Mouse (Mus musculus) liver, embryonic 15.5 days (tissue): ENCODE measurements around the gene Hist1h3a. TPM values are rescaled to one million over a fixed set of nuclear protein-coding genes. Genes with fewer than 3 reads are reported as not detected.

Source experiments
- ATAC-seq: fragments of 200-750 bp; cut with Nextera tagmentation; 2 replicates; pipeline ENCODE4 v1.8.0; 2017; ENCODE audit warnings: moderate number of reproducible peaks, mild to moderate bottlenecking, moderate library complexity; ENCODE audit not compliant: insufficient read depth
- H3K27ac ChIP-seq: fragments of 300-500 bp; sonication (generic); replicated peaks from 2 replicates; pipeline ENCODE4 v1.5.1; 2015; ENCODE audit warnings: mild to moderate bottlenecking, inconsistent platforms
- H3K27me3 ChIP-seq: fragments of 300-500 bp; sonication (generic); 2 replicates; pipeline ENCODE4 v1.6.1; 2015; ENCODE audit warnings: mild to moderate bottlenecking, inconsistent platforms
- H3K36me3 ChIP-seq: fragments of 300-500 bp; sonication (generic); replicated peaks from 2 replicates; pipeline ENCODE4 v1.6.1; 2015; ENCODE audit warnings: moderate library complexity, mild to moderate bottlenecking, inconsistent platforms
- H3K4me1 ChIP-seq: fragments of 300-500 bp; sonication (generic); replicated peaks from 2 replicates; pipeline ENCODE4 v1.6.1; 2015; ENCODE audit warnings: inconsistent platforms
- H3K4me2 ChIP-seq: fragments of 300-500 bp; sonication (generic); 2 replicates; pipeline ENCODE4 v1.6.1; 2015; ENCODE audit warnings: moderate library complexity, mild to moderate bottlenecking, inconsistent platforms
- H3K4me3 ChIP-seq: fragments of 300-500 bp; sonication (generic); replicated peaks from 2 replicates; pipeline ENCODE4 v1.5.1; 2015; ENCODE audit warnings: mild to moderate bottlenecking, inconsistent platforms
- H3K9ac ChIP-seq: fragments of 300-500 bp; sonication (generic); 2 replicates; pipeline ENCODE4 v1.6.1; 2015; ENCODE audit warnings: moderate library complexity, mild to moderate bottlenecking, inconsistent platforms
- H3K9me3 ChIP-seq: fragments of 300-500 bp; sonication (generic); replicated peaks from 2 replicates; pipeline ENCODE4 v1.6.1; 2016; ENCODE audit warnings: inconsistent platforms
- WGBS: fragments of 180-500 bp; shearing (Covaris S2); methylation state at CpG from one replicate; pipeline ENCODE4 v1.1.7; 2015; ENCODE audit warnings: mixed read lengths; ENCODE audit not compliant: insufficient replicate concordance; 5-methylcytosine and 5-hydroxymethylcytosine counted together
- polyA plus RNA-seq: library from polyadenylated mRNA; unstranded; fragments of >200 nt; fragmentation: Nextera tagmentation; extraction: Ambion mirVana; gene quantifications from 2 replicates; pipeline ENCODE4 v1.2.1, GENCODE M21; 2015

The Hist1h3a gene
- polyA plus RNA-seq, 1 experiment from 2014 or later: 6.4 TPM

GRCm38 (mm10) chr13:23766772-23767171 is 4.6 kb upstream of the Hist1h3a start:
- Histone ChIP-seq H3K27ac (no peak overlapping the region), H3K4me1 (peaks cover 32% of the 10 kb centered on the region), H3K9ac (no peak overlapping the region)

DNA sequence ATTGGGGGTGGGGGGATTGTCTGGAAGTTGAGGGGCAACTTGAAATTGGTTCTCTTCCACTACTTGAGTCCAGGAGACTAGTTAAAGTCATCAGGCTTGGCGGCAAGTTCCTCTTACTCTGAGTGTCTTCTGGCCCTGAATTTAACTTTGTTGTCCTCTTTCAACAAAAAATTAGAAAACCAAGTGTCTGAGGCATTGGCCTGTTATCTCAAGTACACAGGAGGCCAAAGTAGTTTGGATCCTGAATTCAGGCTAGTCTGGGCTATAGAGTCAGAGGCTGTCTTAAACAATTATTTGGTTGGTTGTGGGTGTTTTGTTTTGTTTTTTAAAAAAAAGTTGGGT is 3.0 kb upstream of the Hist1h3a start:
- Histone ChIP-seq H3K4me1 (peaks cover 38% of the 10 kb centered on the region), H3K9ac (peak overlapping the region; percentile 74), H3K9me3 (no peaks in the 10 kb centered on the region), H3K36me3 (no peaks in the 10 kb centered on the region), H3K4me3 (peak overlapping the region; percentile 61), H3K27ac (peak overlapping the region; percentile 99), H3K4me2 (peak overlapping the region; percentile 87), H3K27me3 (no peaks in the 10 kb centered on the region)
- 12% methylated on average over 1 of the region's 1 CpGs for WGBS
- no peak for ATAC-seq

More at GRCm38 (mm10) chr13:23766772-23767171, 4.6 kb upstream of the Hist1h3a start:
- H3K4me2 ChIP-seq: no peak overlapping the region
- no peak overlapping the region for H3K4me3 ChIP-seq
- H3K9me3 ChIP-seq: no peaks in the 10 kb centered on the region
- H3K36me3 ChIP-seq: no peaks in the 10 kb centered on the region
- no peaks in the 10 kb centered on the region for H3K27me3 ChIP-seq
- ATAC-seq: no peak

DNA sequence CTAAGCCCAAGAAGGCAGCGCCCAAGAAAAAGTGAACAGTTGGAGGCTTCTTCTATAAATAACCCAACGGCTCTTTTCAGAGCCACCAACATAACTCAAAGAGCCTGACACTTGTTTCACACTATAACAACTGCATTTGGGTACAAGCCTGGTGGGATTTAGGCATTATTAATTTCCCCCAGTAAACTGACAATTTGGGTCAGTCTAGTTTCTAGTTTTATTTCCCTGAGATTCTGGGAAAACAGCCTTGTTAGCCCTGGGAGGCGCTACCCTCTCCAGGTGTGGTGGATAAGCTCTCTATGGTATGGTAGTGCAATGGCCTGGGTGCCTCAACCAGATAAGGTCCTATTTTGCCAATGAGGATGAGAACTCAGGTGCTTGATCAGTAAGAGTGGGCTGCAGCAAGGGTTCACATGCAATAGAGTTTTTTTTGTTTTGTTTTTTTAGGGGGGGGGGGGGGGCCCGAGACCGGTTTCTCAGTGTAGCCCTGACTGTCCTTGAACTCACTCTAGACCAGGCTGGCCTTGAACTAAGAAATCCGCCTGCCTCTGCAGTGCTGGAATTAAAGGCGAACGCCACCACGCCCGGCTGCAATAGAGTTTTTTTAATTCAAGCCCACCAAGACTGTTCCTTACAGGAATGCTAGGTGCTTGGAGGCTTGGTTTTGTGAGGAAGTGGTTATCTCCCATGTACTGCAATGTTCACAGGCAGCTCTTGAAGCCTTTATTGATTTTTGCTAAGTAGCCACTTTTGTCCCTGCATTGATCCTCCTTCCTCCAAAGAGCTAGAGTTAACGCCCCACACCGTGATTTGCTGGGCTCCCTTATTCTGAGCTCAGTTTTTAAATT is 2.4 kb upstream of the Hist1h3a start:
- Histone ChIP-seq H3K4me2 (peak overlapping the region; percentile 87), H3K36me3 (no peaks in the 10 kb centered on the region), H3K4me1 (peaks cover 42% of the 10 kb centered on the region), H3K4me3 (peak overlapping the region; percentile 61), H3K9me3 (no peaks in the 10 kb centered on the region), H3K27me3 (no peaks in the 10 kb centered on the region), H3K9ac (peak overlapping the region; percentile 74), H3K27ac (peak overlapping the region; percentile 99)
- ATAC-seq: no peak
- 22% methylated on average over 12 of the region's 12 CpGs for WGBS

- H3K4me1 ChIP-seq: peaks cover 50% of the 10 kb centered on the region
- no peaks in the 10 kb centered on the region for H3K9me3 ChIP-seq
- H3K27ac ChIP-seq: peak within 1 kb of the TSS; percentile 99
- no peaks in the 10 kb centered on the region for H3K36me3 ChIP-seq
- H3K27me3 ChIP-seq: no peaks in the 10 kb centered on the region
- peak within 1 kb of the TSS; percentile 61 for H3K4me3 ChIP-seq
- WGBS: 2% methylated on average over 34 of the region's 34 CpGs
- H3K4me2 ChIP-seq: peak within 1 kb of the TSS; percentile 87
- H3K9ac ChIP-seq: peak within 1 kb of the TSS; percentile 74
- ATAC-seq: peak; percentile 34
Observed at GRCm38 (mm10) chr13:23763586-23764323, 1.6 kb upstream of the Hist1h3a start, which contains the start of gene Hist1h1a. Hist1h1a (plus strand) TSS chr13:23763666.

GRCm38 (mm10) chr13:23763242-23763585 is 1.0 kb upstream of the Hist1h3a start:
- ATAC-seq: no peak
- peaks cover 54% of the 10 kb centered on the region for H3K4me1 ChIP-seq

GRCm38 (mm10) chr13:23760972-23761864 is 968 bp downstream of the Hist1h3a start, which contains the start of gene Hist1h4a:
Hist1h4a (minus strand) TSS chr13:23761230.
- H3K4me2 ChIP-seq: peak within 1 kb of the TSS; percentile 87
- peaks cover 65% of the 10 kb centered on the region for H3K4me1 ChIP-seq
- no peaks in the 10 kb centered on the region for H3K9me3 ChIP-seq
- H3K4me3 ChIP-seq: peak within 1 kb of the TSS; percentile 61
- H3K27me3 ChIP-seq: no peaks in the 10 kb centered on the region
- H3K36me3 ChIP-seq: no peaks in the 10 kb centered on the region
- under 1% methylated on average over 68 of the region's 72 CpGs for WGBS
- peak within 1 kb of the TSS; percentile 67 for H3K9ac ChIP-seq
- peak within 1 kb of the TSS; percentile 99 for H3K27ac ChIP-seq
- ATAC-seq: peak; percentile 56

More at GRCm38 (mm10) chr13:23763242-23763585, 1.0 kb upstream of the Hist1h3a start:
- Histone ChIP-seq H3K4me3 (peak overlapping the region; percentile 61), H3K27ac (peak overlapping the region; percentile 99), H3K9ac (peak overlapping the region; percentile 61), H3K36me3 (no peaks in the 10 kb centered on the region), H3K4me2 (peak overlapping the region; percentile 87), H3K27me3 (no peaks in the 10 kb centered on the region), H3K9me3 (no peaks in the 10 kb centered on the region)
- WGBS: under 1% methylated on average over 10 of the region's 10 CpGs

- no peak for ATAC-seq
- H3K4me2 ChIP-seq: peak overlapping the region; percentile 87
- H3K4me3 ChIP-seq: peak overlapping the region; percentile 61
- no peaks in the 10 kb centered on the region for H3K27me3 ChIP-seq
- peak overlapping the region; percentile 99 for H3K27ac ChIP-seq
- peaks cover 71% of the 10 kb centered on the region for H3K4me1 ChIP-seq
- under 1% methylated on average over 26 of the region's 27 CpGs for WGBS
- peak overlapping the region; percentile 60 for H3K9ac ChIP-seq
- H3K9me3 ChIP-seq: no peaks in the 10 kb centered on the region
- no peaks in the 10 kb centered on the region for H3K36me3 ChIP-seq
Observed at GRCm38 (mm10) chr13:23760240-23760971, 1.8 kb downstream of the Hist1h3a start.

DNA sequence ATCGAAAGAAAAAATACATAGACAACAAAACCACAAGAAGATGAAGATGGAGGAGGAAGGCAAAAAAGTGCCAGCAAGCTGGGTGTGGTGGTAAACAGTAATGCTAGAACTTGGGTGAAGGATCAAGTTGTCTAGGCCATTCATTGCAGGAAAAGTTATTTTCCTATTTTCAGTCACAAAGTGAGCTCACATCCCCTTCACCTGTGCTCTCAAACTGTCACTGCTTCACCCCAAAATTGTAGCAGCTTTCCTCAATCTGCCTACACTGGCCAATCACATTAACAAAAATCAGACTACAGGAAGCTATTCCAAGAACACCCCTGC is 2.3 kb downstream of the Hist1h3a start:
- H3K4me1 ChIP-seq: peaks cover 70% of the 10 kb centered on the region

GRCm38 (mm10) chr13:23759251-23759771 is 2.9 kb downstream of the Hist1h3a start:
- Histone ChIP-seq H3K4me1 (peaks cover 64% of the 10 kb centered on the region), H3K27ac (peak overlapping the region; percentile 99), H3K4me2 (peak overlapping the region; percentile 87), H3K36me3 (no peaks in the 10 kb centered on the region), H3K4me3 (no peak overlapping the region), H3K9ac (peak overlapping the region; percentile 60; the same call in 1 of the 2 replicates), H3K27me3 (no peaks in the 10 kb centered on the region), H3K9me3 (no peaks in the 10 kb centered on the region)
- WGBS: 90% methylated on average over 3 of the region's 3 CpGs
- no peak for ATAC-seq

More for the DNA sequence above, 2.3 kb downstream of the Hist1h3a start:
- peak overlapping the region; percentile 60 for H3K9ac ChIP-seq
- peak overlapping the region; percentile 87 for H3K4me2 ChIP-seq
- ATAC-seq: no peak
- peak overlapping the region; percentile 99 for H3K27ac ChIP-seq
- H3K4me3 ChIP-seq: peak overlapping the region; percentile 61
- no peaks in the 10 kb centered on the region for H3K36me3 ChIP-seq
- 39% methylated on average over 1 of the region's 1 CpGs for WGBS
- H3K27me3 ChIP-seq: no peaks in the 10 kb centered on the region
- no peaks in the 10 kb centered on the region for H3K9me3 ChIP-seq

DNA sequence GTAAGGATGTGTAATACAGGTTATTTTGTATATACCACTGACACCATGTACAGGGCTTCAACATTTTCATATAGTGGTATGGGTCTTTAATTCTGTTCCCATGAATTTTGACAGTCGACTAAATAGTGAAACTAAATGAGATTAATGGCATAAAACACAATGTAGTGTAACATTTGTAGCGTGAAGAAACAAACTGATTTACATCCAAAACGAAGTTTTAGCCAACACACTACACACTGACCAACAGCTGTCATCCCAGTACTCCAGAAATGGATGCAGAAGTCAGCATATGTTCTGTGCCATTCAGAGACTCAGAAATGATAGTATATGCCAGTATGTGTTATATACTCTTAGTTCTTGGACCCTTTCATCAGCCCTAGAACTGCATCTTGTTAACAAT is 4.3 kb downstream of the Hist1h3a start:
- H3K36me3 ChIP-seq: no peaks in the 10 kb centered on the region
- no peaks in the 10 kb centered on the region for H3K27me3 ChIP-seq
- no peak for ATAC-seq
- peaks cover 60% of the 10 kb centered on the region for H3K4me1 ChIP-seq
- H3K9ac ChIP-seq: peak overlapping the region; percentile 71
- WGBS: 37% methylated on average over 3 of the region's 3 CpGs
- H3K4me3 ChIP-seq: peak overlapping the region; percentile 54
- peak overlapping the region; percentile 87 for H3K4me2 ChIP-seq
- peak overlapping the region; percentile 99 for H3K27ac ChIP-seq
- H3K9me3 ChIP-seq: no peaks in the 10 kb centered on the region
